Mouse (Mus musculus) liver, embryonic 12.5 days (tissue): ENCODE data around the gene Clmp. TPM values are rescaled to one million over a fixed set of nuclear protein-coding genes. Genes with fewer than 3 reads are reported as not detected.
"Not testable (repeated sequence)": the region's sequence is repeated elsewhere in the genome, so short reads cannot be mapped to it uniquely, and the experiment has no call there.

ENCODE experiments used
- ATAC-seq: fragments of 200-750 bp; cut with Nextera tagmentation; 2 replicates; pipeline ENCODE4 v1.8.0; 2017; ENCODE audit warnings: moderate number of reproducible peaks, mild to moderate bottlenecking, moderate library complexity
- H3K27ac ChIP-seq: fragments of 300-500 bp; sonication (generic); 2 replicates; pipeline ENCODE4 v1.5.1; 2016; ENCODE audit warnings: mild to moderate bottlenecking
- H3K27me3 ChIP-seq: fragments of 300-500 bp; sonication (generic); replicated peaks from 2 replicates; pipeline ENCODE4 v1.6.1; 2016; ENCODE audit warnings: mild to moderate bottlenecking, moderate library complexity
- H3K36me3 ChIP-seq: fragments of 300-500 bp; sonication (generic); 2 replicates; pipeline ENCODE4 v1.6.1; 2016; ENCODE audit warnings: mild to moderate bottlenecking, moderate library complexity
- H3K4me1 ChIP-seq: fragments of 300-500 bp; sonication (generic); 2 replicates; pipeline ENCODE4 v1.6.1; 2016
- H3K4me2 ChIP-seq: fragments of 300-500 bp; sonication (generic); 2 replicates; pipeline ENCODE4 v1.6.1; 2016; ENCODE audit warnings: mild to moderate bottlenecking, moderate library complexity
- H3K4me3 ChIP-seq: fragments of 300-500 bp; sonication (generic); 2 replicates; pipeline ENCODE4 v1.5.1; 2016; ENCODE audit warnings: mild to moderate bottlenecking, moderate library complexity
- H3K9ac ChIP-seq: fragments of 300-500 bp; sonication (generic); 2 replicates; pipeline ENCODE4 v1.6.1; 2016; ENCODE audit warnings: mild to moderate bottlenecking, moderate library complexity
- H3K9me3 ChIP-seq: fragments of 300-500 bp; sonication (generic); replicated peaks from 2 replicates; pipeline ENCODE4 v1.6.1; 2016; ENCODE audit warnings: mild to moderate bottlenecking, moderate library complexity
- WGBS: fragments of 180-500 bp; shearing (Covaris S2); methylation state at CpG from one replicate; pipeline ENCODE4 v1.1.7; 2016; ENCODE audit not compliant: insufficient replicate concordance; 5-methylcytosine and 5-hydroxymethylcytosine counted together
- polyA plus RNA-seq: library from polyadenylated mRNA; unstranded; fragments of >200 nt; fragmentation: Nextera tagmentation; extraction: Ambion mirVana; gene quantifications from 2 replicates; pipeline ENCODE4 v1.2.1, GENCODE M21; 2016

Clmp gene
- polyA plus RNA-seq, 1 experiment from 2014 or later: 4.1 TPM

DNA sequence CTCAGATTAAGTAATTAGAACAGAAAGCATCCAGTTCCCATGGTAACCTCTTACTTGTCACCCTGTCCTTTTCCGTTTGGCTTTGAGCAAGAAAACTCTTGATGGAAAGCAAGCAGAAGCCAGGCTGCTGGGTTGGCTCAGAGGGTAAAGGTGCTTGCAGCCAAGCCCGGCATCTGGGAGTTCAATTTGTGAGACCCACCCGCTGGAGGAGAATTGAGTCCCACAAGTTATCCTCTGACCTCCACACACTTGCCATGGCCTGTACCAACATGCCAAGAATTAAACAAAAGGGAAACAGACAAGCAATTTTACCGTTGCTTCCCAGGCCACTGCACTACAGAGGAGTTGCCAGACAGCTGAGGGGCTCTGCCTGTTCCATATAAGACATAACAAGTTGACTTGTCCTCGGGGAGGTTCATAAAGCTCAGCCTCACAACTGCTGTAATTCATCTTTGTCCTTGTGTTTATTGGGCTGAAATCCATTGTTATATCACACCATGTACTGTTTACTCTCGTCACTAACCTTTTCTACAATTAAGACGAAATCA lies 80.4 kb downstream of the Clmp start:
- H3K9me3 ChIP-seq: no peaks in the 10 kb centered on the region
- no peak overlapping the region for H3K9ac ChIP-seq
- H3K27ac ChIP-seq: no peak overlapping the region
- 62% methylated on average over 7 of the region's 7 CpGs for WGBS
- no peak overlapping the region for H3K4me3 ChIP-seq
- H3K4me1 ChIP-seq: no peaks in the 10 kb centered on the region; the same call in 1 of the 2 replicates
- H3K27me3 ChIP-seq: peaks cover 3% of the 10 kb centered on the region; the same call in 1 of the 2 replicates
- H3K4me2 ChIP-seq: no peak overlapping the region
- no peaks in the 10 kb centered on the region for H3K36me3 ChIP-seq
- ATAC-seq: no peak

DNA sequence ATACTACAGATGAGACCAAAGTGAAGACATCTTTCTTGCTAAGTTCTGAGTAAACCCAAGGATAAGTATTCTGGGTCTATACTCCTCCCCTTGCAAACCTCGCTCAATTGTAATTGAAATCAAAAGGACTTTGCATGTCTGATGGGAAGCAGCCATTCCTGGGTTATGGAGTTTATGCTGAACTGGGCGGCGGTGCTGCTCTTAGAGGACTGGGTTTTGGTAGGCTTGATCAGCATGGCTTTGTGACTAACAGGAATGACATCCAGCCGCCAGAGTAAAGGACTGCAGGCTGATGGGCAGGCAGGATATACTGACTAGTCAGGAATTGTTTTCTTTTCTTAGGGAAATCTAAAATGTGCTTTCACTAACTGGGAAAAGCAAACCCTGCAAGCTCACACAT lies 82.2 kb downstream of the Clmp start:
- no peak for ATAC-seq
- no peaks in the 10 kb centered on the region for H3K27me3 ChIP-seq

DNA sequence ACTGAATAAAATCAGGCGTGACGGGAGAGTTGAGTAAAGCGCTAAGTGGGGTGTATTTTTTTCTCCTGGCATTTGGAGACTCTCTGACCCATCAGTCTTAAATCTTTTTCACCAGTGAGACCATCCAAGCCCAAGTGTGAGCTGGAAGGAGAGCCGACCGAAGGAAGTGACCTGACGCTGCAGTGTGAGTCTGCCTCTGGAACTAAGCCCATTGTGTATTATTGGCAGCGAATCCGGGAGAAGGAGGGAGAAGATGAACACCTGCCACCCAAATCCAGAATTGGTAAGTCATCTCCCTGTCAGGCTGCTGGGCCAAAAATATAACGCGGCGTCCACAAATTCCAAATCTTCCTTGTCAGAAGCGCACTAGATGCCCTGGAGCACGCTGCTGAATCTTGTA lies 86.5 kb downstream of the Clmp start:
- Histone ChIP-seq H3K9ac (no peak overlapping the region), H3K4me2 (no peak overlapping the region), H3K27ac (no peak overlapping the region), H3K4me3 (no peak overlapping the region), H3K9me3 (no peaks in the 10 kb centered on the region), H3K36me3 (no peaks in the 10 kb centered on the region), H3K4me1 (0 out of 2 replicates have a peak, but pooled peaks cover 6% of the 10 kb centered on the region), H3K27me3 (no peaks in the 10 kb centered on the region)
- no peak for ATAC-seq
- 79% methylated on average over 13 of the region's 13 CpGs for WGBS

More for the DNA sequence above, 82.2 kb downstream of the Clmp start:
- H3K9ac ChIP-seq: no peak overlapping the region
- H3K4me1 ChIP-seq: no peaks in the 10 kb centered on the region; the same call in 1 of the 2 replicates
- no peaks in the 10 kb centered on the region for H3K36me3 ChIP-seq
- no peak overlapping the region for H3K27ac ChIP-seq
- WGBS: 71% methylated on average over 4 of the region's 4 CpGs
- no peaks in the 10 kb centered on the region for H3K9me3 ChIP-seq
- H3K4me2 ChIP-seq: no peak overlapping the region
- no peak overlapping the region for H3K4me3 ChIP-seq

DNA sequence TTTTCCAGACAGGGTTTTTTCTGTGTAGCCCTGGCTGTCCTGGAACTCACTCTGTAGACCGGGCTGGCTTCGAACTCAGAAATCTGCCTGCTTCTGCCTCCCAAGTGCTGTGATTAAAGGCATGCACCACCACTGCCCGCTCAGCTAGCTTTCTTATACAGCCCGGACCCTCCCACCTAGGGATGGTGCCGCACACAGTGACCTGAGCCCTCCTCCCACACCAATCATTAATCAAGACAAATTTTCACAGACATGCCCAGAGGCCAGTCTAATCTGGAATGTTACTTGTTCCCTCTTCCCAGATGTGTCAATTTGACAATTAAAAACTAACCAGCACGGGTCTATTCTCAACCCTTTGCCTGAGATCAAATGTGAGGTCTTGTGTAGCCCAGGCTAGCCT lies 87.4 kb downstream of the Clmp start:
- H3K36me3 ChIP-seq, H3K4me2 ChIP-seq, H3K9me3 ChIP-seq, H3K4me1 ChIP-seq, H3K27me3 ChIP-seq, H3K27ac ChIP-seq, H3K9ac ChIP-seq, ATAC-seq, H3K4me3 ChIP-seq: not testable (repeated sequence)
- 71% methylated on average over 6 of the region's 6 CpGs for WGBS

DNA sequence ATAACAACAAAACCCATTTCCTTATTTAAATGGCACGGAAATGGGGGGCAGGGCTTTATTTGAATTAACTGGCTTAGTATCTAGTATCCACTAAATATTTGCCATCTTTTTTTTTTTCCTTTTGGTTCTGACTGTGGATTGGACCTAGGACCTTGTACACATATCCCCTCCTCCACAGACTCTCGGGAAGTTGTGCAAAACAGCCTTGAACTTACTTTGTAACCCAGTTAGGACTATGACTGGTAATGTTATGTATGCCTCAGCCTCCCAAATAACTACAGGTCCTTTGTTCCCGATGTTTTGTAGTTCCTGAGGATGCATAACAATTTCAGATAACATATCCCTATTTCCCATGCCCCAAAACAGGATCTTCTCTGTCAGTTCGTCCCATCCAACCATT lies 88.1 kb downstream of the Clmp start:
- ATAC-seq: no peak
- H3K9ac ChIP-seq: no peak overlapping the region
- no peaks in the 10 kb centered on the region for H3K27me3 ChIP-seq
- H3K9me3 ChIP-seq: no peaks in the 10 kb centered on the region
- WGBS: 49% methylated on average over 4 of the region's 4 CpGs
- no peak overlapping the region for H3K4me3 ChIP-seq
- H3K27ac ChIP-seq: no peak overlapping the region
- no peaks in the 10 kb centered on the region for H3K36me3 ChIP-seq
- no peak overlapping the region for H3K4me2 ChIP-seq
- H3K4me1 ChIP-seq: 0 out of 2 replicates have a peak, but pooled peaks cover 6% of the 10 kb centered on the region

DNA sequence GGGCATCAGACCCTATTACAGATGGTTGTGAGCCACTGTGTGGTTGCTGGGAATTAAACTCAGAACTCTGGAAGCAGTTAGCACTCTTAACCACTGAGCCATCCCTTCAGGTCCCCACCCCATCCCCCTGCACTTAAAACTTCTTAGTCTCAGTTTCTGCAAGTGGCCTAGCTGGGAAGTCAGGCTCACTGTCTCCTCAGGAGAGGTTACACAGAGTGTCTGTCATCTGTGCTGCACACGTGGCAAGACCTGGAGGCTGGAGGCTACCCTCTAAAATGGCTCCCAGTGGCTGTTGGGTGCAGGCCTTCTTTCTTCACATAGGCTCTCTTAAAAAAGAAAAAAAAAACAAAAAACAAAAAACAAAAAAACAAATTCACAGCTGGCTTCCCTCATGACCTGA lies 90.3 kb downstream of the Clmp start:
- H3K4me1 ChIP-seq: 0 out of 2 replicates have a peak, but pooled peaks cover 6% of the 10 kb centered on the region
- H3K4me2 ChIP-seq: no peak overlapping the region
- H3K9me3 ChIP-seq: no peaks in the 10 kb centered on the region
- no peak overlapping the region for H3K4me3 ChIP-seq
- no peak for ATAC-seq
- no peak overlapping the region for H3K27ac ChIP-seq
- H3K9ac ChIP-seq: no peak overlapping the region
- 29% methylated on average over 1 of the region's 1 CpGs for WGBS
- no peaks in the 10 kb centered on the region for H3K36me3 ChIP-seq
- peaks cover 9% of the 10 kb centered on the region; the same call in 1 of the 2 replicates for H3K27me3 ChIP-seq

DNA sequence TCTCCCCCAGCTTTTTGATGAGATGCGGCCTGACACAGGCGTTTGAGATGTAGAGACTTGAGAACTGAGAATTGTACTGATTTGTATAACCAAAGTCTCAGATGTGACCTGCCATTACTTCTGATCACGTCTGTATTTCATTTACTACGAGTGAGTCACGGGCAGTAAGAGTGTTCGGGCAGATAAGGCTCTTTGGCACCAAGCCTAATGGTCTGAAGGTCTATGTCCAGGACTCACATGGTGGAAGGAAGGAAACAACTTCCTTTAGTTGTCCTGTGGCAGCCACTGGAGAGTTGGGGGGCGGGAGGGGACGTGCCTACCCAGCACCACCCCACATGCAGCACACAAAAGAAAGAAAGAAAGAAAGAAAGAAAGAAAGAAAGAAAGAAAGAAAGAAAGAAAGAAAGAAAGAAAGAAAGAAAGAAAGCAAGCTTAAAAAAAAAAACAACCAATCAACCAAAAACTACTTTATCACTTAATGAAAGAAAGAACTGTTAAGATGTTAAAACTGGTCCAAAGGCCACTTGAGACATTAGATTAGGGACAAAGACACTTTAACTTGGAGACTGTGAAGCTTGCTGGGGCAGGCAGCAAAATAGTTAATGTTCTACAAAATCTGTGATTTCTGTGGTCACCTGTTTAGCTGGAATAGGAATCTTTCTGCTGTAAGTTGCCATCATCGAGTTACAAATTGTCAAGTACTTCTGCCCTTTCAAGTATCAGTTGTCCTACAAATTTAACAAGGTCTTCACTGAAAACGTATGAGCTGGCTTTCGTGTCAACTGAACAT lies 90.9 kb downstream of the Clmp start:
- ATAC-seq: no peak
- Histone ChIP-seq H3K4me1 (0 out of 2 replicates have a peak, but pooled peaks cover 6% of the 10 kb centered on the region), H3K27me3 (peaks cover 15% of the 10 kb centered on the region), H3K4me2 (no peak overlapping the region), H3K36me3 (no peaks in the 10 kb centered on the region), H3K27ac (no peak overlapping the region), H3K9me3 (no peaks in the 10 kb centered on the region), H3K9ac (no peak overlapping the region), H3K4me3 (no peak overlapping the region)
- 37% methylated on average over 11 of the region's 11 CpGs for WGBS

DNA sequence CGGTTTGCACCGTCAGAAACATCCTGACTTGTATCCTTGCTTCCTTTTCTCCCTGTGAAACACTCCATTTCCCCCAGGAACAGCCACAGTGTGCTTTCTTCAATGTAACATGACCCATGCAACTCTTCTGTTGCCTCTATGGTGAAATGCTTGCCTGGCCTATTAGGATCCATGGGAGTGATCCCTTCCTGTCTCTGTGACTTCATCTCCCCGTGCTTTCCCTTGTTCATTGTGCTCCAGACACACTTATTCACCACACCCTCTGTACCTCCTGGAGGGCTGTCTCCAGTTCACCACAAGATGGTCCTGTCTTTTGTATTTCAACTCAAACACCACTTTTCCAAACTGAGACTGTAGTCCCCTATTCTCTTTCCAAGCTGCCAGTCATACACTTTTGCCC lies 94.3 kb downstream of the Clmp start:
- 46% methylated on average over 3 of the region's 3 CpGs for WGBS
- Histone ChIP-seq H3K4me3 (no peak overlapping the region), H3K4me2 (no peak overlapping the region), H3K27me3 (peaks cover 34% of the 10 kb centered on the region), H3K4me1 (peaks cover 23% of the 10 kb centered on the region), H3K9ac (no peak overlapping the region), H3K9me3 (no peaks in the 10 kb centered on the region), H3K36me3 (no peaks in the 10 kb centered on the region), H3K27ac (no peak overlapping the region)
- no peak for ATAC-seq

DNA sequence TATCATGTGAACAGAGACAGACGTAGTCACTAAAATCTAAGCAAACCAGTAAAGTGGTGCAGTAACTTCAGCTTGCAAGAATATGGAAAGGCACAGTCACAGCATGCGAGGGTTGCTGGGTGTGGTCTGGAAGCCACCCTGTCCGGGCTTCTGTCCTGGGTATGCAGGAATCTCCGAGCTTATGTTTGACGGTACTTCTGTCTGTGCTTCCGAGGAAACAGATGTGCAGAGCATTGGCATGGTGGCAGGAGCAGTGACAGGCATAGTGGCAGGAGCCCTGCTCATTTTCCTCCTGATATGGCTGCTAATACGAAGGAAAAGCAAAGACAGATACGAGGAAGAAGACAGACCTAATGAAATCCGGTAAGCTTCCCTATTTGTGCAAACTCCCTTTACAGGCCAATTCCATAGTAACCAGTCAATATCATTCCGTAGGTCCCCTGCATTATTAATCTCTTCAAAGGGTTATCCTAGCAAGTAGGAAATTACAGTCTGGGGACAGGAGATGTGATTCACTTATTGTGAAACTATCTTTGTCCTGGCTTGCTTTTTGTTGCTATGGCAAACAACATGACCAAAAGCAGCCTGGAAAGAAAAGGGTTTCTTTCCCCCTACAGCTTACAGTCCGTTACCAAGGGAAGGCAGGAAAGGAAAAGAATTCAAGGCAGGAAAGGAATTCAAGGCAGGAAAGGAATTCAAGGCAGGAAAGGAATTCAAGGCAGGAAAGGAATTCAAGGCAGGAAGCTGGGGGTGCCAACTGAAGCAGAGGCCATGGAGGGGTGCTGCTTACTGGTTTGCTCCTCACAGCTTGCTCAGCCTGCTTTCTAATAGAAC lies 95.3 kb downstream of the Clmp start:
- no peak for ATAC-seq
- H3K27ac ChIP-seq: no peak overlapping the region; the same call in 1 of the 2 replicates

DNA sequence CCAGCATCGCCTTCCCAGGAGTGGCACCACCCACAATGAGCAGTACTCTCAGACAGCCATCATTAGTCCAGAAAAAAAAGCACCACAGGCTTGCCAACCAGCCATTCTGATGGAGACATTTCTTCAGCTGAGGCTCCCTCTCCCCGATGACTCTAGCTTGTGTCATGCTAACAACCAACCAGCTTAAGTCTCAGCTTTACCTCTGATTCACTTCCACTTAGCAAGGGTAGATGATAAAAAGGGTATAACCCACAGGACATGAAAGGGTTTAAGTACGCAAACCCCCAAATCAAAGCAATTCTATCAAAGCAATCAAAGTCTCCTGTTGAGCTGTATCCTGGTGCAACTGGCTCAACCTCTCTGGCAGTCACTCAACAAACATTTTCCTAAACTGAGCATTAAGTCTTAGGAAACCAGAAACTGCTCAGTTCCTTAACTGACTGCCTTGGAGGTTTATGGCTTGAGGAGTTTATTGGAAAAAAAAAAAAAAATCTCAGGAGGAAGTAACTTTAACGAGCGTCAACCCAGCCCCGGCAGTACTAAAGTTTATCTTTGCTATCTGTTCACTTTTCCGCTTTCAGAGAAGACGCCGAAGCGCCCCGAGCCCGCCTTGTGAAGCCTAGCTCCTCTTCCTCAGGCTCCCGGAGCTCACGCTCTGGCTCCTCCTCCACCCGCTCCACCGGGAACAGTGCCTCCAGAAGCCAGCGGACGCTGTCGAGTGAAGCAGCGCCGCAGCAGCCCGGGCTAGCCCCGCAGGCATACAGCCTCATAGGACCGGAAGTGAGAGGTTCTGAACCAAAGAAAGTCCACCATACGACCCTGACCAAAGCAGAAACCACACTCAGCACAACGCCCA lies 96.2 kb downstream of the Clmp start:
- Histone ChIP-seq H3K4me2 (peak overlapping the region; percentile 60), H3K27me3 (peaks cover 34% of the 10 kb centered on the region), H3K27ac (peak overlapping the region; percentile 45; the same call in 1 of the 2 replicates), H3K9me3 (no peaks in the 10 kb centered on the region), H3K4me3 (peak overlapping the region; percentile 36), H3K9ac (no peak overlapping the region), H3K4me1 (peaks cover 17% of the 10 kb centered on the region), H3K36me3 (no peaks in the 10 kb centered on the region)
- ATAC-seq: no peak
- 9% methylated on average over 26 of the region's 26 CpGs for WGBS

More for the DNA sequence above, 95.3 kb downstream of the Clmp start:
- H3K27me3 ChIP-seq: peaks cover 34% of the 10 kb centered on the region
- no peaks in the 10 kb centered on the region for H3K36me3 ChIP-seq
- H3K9me3 ChIP-seq: no peaks in the 10 kb centered on the region
- H3K4me1 ChIP-seq: peaks cover 21% of the 10 kb centered on the region
- H3K4me3 ChIP-seq: no peak overlapping the region
- WGBS: 49% methylated on average over 11 of the region's 11 CpGs
- H3K9ac ChIP-seq: no peak overlapping the region
- no peak overlapping the region for H3K4me2 ChIP-seq

DNA sequence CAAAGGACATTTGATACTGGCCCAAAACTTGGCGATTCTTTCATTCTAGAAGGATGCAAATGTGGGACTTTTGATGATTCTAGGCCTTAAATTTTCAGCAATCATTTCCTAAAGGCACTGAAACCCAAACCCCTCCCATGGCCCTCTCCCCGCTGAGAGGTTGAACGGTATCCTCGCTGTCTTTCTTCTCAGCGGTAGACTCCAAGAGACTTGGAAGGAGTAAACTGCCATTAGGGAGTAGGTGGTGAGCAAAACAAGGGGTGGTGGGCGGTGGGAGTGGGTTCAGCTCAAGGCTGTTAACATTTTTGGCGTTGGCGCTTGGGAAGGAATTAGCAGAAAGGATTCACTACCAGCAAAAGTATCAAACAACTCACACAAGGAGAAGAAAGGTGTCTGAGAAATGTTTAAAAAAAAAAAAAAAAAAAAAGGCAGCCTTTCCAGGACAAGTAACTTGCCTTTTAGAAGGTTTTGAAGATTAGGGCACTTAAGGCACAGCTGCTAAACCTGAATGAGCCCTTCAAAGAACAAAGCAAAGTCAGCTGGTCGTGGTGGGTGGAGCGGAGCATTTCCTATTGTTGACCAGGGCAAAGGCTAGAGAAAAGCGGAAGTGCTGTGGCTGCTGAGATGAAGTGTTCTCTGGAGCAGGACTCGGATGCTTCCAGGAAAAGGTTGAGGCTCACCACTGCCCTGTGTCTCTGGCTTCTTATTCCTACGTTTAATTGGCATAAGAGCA lies 98.0 kb downstream of the Clmp start:
- Histone ChIP-seq H3K9ac (no peak overlapping the region), H3K4me3 (no peak overlapping the region), H3K9me3 (no peaks in the 10 kb centered on the region), H3K36me3 (no peaks in the 10 kb centered on the region), H3K4me1 (peaks cover 17% of the 10 kb centered on the region), H3K27me3 (peaks cover 34% of the 10 kb centered on the region), H3K4me2 (peak overlapping the region; percentile 19), H3K27ac (no peak overlapping the region)
- ATAC-seq: peak; percentile 55; the same call in 1 of the 2 replicates
- 13% methylated on average over 13 of the region's 13 CpGs for WGBS
